Mouse (Mus musculus): ENCODE results near the gene Folh1. TPM values are rescaled to one million over a fixed set of nuclear protein-coding genes. Genes with fewer than 3 reads are reported as not detected.
"Not testable (repeated sequence)": the region's sequence is repeated elsewhere in the genome, so short reads cannot be mapped to it uniquely, and the experiment has no call there.

Folh1 gene
- 0.38 and 0.52 TPM in 2 replicates for polyA plus RNA-seq (2015; fragmentation: Nextera tagmentation; extraction: Ambion mirVana)

GRCm38 (mm10) chr7:86775617-86776325 is at the start of gene Folh1:
Gene Folh1, minus strand, starts transcription at chr7:86775943.
- peak within 1 kb of the TSS; percentile 12 for H3K4me3 ChIP-seq
- H3K27me3 ChIP-seq, result no peaks in the 10 kb centered on the region
- peak within 1 kb of the TSS; percentile 29 for H3K4me2 ChIP-seq
- H3K9me3 ChIP-seq, result no peaks in the 10 kb centered on the region
- H3K4me1 ChIP-seq, result peaks cover 5% of the 10 kb centered on the region; the same call in 1 of the 2 replicates
- H3K9ac ChIP-seq, result no peak within 1 kb of the TSS
- H3K36me3 ChIP-seq, result no peaks in the 10 kb centered on the region
- ATAC-seq (ENCODE audit: insufficient number of reproducible peaks, low FRiP score, low TSS enrichment, low read depth), result no peak
- no peak within 1 kb of the TSS for H3K27ac ChIP-seq
- WGBS, result 9% methylated on average over 11 of the region's 11 CpGs

- 69% methylated on average over 1 of the region's 1 CpGs for WGBS
- H3K9ac ChIP-seq, result no peak overlapping the region
- H3K27me3 ChIP-seq, result no peaks in the 10 kb centered on the region
- H3K4me3 ChIP-seq, result no peak overlapping the region
- H3K36me3 ChIP-seq, result no peaks in the 10 kb centered on the region
- H3K4me2 ChIP-seq, result no peak overlapping the region
- H3K27ac ChIP-seq, result no peak overlapping the region
- no peak for ATAC-seq (ENCODE audit: insufficient number of reproducible peaks, low FRiP score, low TSS enrichment, low read depth)
- H3K9me3 ChIP-seq, result no peaks in the 10 kb centered on the region
- H3K4me1 ChIP-seq, result no peaks in the 10 kb centered on the region
Measured at GRCm38 (mm10) chr7:86816466-86816865, 40.7 kb upstream of the Folh1 start.

GRCm38 (mm10) chr7:86815716-86816115 is 40.0 kb upstream of the Folh1 start:
- not testable (repeated sequence) for H3K4me1 ChIP-seq; H3K27me3 ChIP-seq; H3K27ac ChIP-seq; H3K4me2 ChIP-seq; H3K9me3 ChIP-seq; H3K36me3 ChIP-seq; ATAC-seq (ENCODE audit: insufficient number of reproducible peaks, low FRiP score, low TSS enrichment, low read depth); H3K4me3 ChIP-seq; H3K9ac ChIP-seq
- WGBS, result 85% methylated on average over 6 of the region's 6 CpGs

GRCm38 (mm10) chr7:86815241-86815640 is 39.5 kb upstream of the Folh1 start:
- ATAC-seq (ENCODE audit: insufficient number of reproducible peaks, low FRiP score, low TSS enrichment, low read depth); H3K9ac ChIP-seq: not testable (repeated sequence)
- 88% methylated on average over 5 of the region's 5 CpGs for WGBS

GRCm38 (mm10) chr7:86794727-86795126 is 19.0 kb upstream of the Folh1 start, which contains the start of gene Vmn2r77:
Gene Vmn2r77, plus strand, starts transcription at chr7:86795027.
- Histone ChIP-seq H3K9me3 (no peaks in the 10 kb centered on the region), H3K4me3 (no peak within 1 kb of the TSS), H3K4me1 (no peaks in the 10 kb centered on the region), H3K36me3 (no peaks in the 10 kb centered on the region), H3K9ac (no peak within 1 kb of the TSS), H3K27ac (no peak within 1 kb of the TSS), H3K27me3 (no peaks in the 10 kb centered on the region), H3K4me2 (no peak within 1 kb of the TSS)
- no peak for ATAC-seq (ENCODE audit: insufficient number of reproducible peaks, low FRiP score, low TSS enrichment, low read depth)

More at GRCm38 (mm10) chr7:86815241-86815640, 39.5 kb upstream of the Folh1 start:
- not testable (repeated sequence) for H3K36me3 ChIP-seq, H3K27ac ChIP-seq, H3K4me2 ChIP-seq, H3K9me3 ChIP-seq, H3K4me3 ChIP-seq, H3K4me1 ChIP-seq, H3K27me3 ChIP-seq

GRCm38 (mm10) chr7:86771621-86772020 is 4.1 kb downstream of the Folh1 start:
- 79% methylated on average over 3 of the region's 3 CpGs for WGBS
- Histone ChIP-seq H3K9me3 (no peaks in the 10 kb centered on the region), H3K9ac (no peak overlapping the region), H3K4me1 (peaks cover 5% of the 10 kb centered on the region; the same call in 1 of the 2 replicates), H3K27me3 (no peaks in the 10 kb centered on the region), H3K4me3 (no peak overlapping the region), H3K36me3 (no peaks in the 10 kb centered on the region), H3K27ac (no peak overlapping the region), H3K4me2 (no peak overlapping the region)
- ATAC-seq (ENCODE audit: insufficient number of reproducible peaks, low FRiP score, low TSS enrichment, low read depth), result no peak

GRCm38 (mm10) chr7:86764628-86765027 is 11.1 kb downstream of the Folh1 start:
- no peak overlapping the region for H3K4me2 ChIP-seq
- no peaks in the 10 kb centered on the region for H3K27me3 ChIP-seq
- H3K4me3 ChIP-seq, result no peak overlapping the region
- no peaks in the 10 kb centered on the region for H3K36me3 ChIP-seq
- H3K27ac ChIP-seq, result no peak overlapping the region
- no peak for ATAC-seq (ENCODE audit: insufficient number of reproducible peaks, low FRiP score, low TSS enrichment, low read depth)
- no peaks in the 10 kb centered on the region for H3K4me1 ChIP-seq
- H3K9ac ChIP-seq, result no peak overlapping the region
- H3K9me3 ChIP-seq, result no peaks in the 10 kb centered on the region

- H3K9me3 ChIP-seq, result no peaks in the 10 kb centered on the region
- WGBS, result 80% methylated on average over 1 of the region's 1 CpGs
- H3K36me3 ChIP-seq, result no peaks in the 10 kb centered on the region
- H3K27ac ChIP-seq, result no peak overlapping the region
- H3K4me1 ChIP-seq, result no peaks in the 10 kb centered on the region
- H3K9ac ChIP-seq, result no peak overlapping the region
- no peaks in the 10 kb centered on the region for H3K27me3 ChIP-seq
- ATAC-seq (ENCODE audit: insufficient number of reproducible peaks, low FRiP score, low TSS enrichment, low read depth), result no peak
- no peak overlapping the region for H3K4me2 ChIP-seq
- no peak overlapping the region for H3K4me3 ChIP-seq
Measured at GRCm38 (mm10) chr7:86760751-86761150, 15.0 kb downstream of the Folh1 start.

- Histone ChIP-seq H3K4me1 (no peaks in the 10 kb centered on the region), H3K27ac (no peak overlapping the region), H3K4me2 (no peak overlapping the region), H3K9ac (no peak overlapping the region), H3K9me3 (no peaks in the 10 kb centered on the region), H3K27me3 (no peaks in the 10 kb centered on the region), H3K4me3 (no peak overlapping the region), H3K36me3 (no peaks in the 10 kb centered on the region)
- ATAC-seq (ENCODE audit: insufficient number of reproducible peaks, low FRiP score, low TSS enrichment, low read depth), result no peak
Measured at GRCm38 (mm10) chr7:86725013-86725412, 50.7 kb downstream of the Folh1 start.

GRCm38 (mm10) chr7:86688030-86688429 is 87.7 kb downstream of the Folh1 start, which contains the start of gene Olfr292:
Gene Olfr292, plus strand, starts transcription at chr7:86688330.
- Histone ChIP-seq H3K9ac (no peak within 1 kb of the TSS), H3K27me3 (no peaks in the 10 kb centered on the region), H3K4me3 (no peak within 1 kb of the TSS), H3K27ac (no peak within 1 kb of the TSS), H3K4me2 (no peak within 1 kb of the TSS), H3K9me3 (no peaks in the 10 kb centered on the region), H3K4me1 (no peaks in the 10 kb centered on the region), H3K36me3 (no peaks in the 10 kb centered on the region)
- ATAC-seq (ENCODE audit: insufficient number of reproducible peaks, low FRiP score, low TSS enrichment, low read depth), result no peak
